8 mouse cellular contexts compared by ENCODE assay signal in the genomic region with DNA sequence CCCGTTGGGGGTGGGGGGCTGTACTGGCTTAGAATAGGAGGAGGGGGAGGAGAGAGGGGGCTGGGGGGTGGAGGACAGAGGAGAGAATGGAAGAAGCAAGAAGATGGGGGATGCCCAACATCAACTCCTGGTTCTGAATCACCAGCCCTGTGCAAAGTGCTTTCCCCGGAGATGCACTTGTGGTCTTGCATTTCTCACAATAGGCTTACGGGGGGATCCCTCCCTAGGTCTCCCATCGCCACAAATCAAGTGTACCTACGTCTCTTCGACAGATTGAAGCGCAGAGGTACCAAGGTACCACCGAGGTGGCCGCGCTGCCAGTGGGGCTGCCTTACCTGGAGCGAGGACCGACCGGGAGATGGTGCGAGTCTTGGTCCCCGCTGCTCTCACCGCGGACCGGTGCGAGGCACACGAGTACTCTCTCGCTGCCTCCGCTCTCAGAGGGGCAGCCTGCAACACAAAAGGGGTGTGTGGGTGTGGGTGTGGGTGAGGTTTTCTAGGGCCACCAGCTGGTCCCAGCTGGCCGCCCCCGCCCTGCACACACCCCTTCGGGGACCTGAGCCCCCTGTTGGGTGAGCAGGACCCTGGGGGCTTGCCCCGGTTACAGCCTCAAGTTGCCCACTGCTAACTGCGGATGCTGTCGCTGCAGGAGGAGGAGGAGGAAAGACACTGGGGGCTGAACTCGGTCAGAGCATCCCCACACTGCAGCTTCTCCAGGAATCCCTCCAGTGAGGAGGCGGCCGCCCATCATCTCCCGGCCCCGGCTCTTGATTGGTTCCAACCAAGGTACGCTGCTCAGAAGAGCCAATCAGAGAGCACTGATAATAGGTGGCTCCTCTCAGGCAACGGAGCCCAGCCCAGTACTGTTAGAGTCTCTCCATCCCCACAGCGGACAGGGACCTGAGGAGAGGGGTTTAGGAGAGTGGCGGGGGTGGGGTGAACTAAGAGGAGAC. TPM values are rescaled to one million over a fixed set of nuclear protein-coding genes. Genes with fewer than 3 reads are reported as not detected.
A peak's percentile ranks its signal among the peaks of the same experiment; 100 is the strongest.
DNase-seq lines count a peak whose midpoint lies in the region; ATAC-seq and TF ChIP-seq lines count a peak whose summit lies in the region.

A gene (minus strand): TSS at position 742 of the 953 bp plus-strand sequence.

- no peaks in the 10 kb centered on the region for H3K9me3 ChIP-seq in forebrain, embryonic 13.5 days (replicated peaks)
- H3K9me3 ChIP-seq in hindbrain, embryonic 11.5 days (ENCODE audit: control insufficient read depth, low read length) = no peaks in the 10 kb centered on the region
- no peaks in the 10 kb centered on the region for H3K9me3 ChIP-seq in midbrain, embryonic 11.5 days (ENCODE audit: control insufficient read depth, low read length)

- peak; percentile 98 for ATAC-seq in cerebellum, adult (ENCODE audit: insufficient number of reproducible peaks, low FRiP score, low TSS enrichment)
- peak; percentile 100 for ATAC-seq in forebrain, embryonic 13.5 days
- peak; percentile 99 for ATAC-seq in hindbrain, embryonic 11.5 days (ENCODE audit: low FRiP score)
- peak; percentile 99 for ATAC-seq in midbrain, embryonic 11.5 days (ENCODE audit: low FRiP score)
- ATAC-seq in activated CD4-positive, CD25-positive, alpha-beta regulatory T cell, adult 4 months = no peak

- no peak for TF ChIP-seq POLR2A in small intestine, adult 2 months (IDR thresholded peaks at IDR 0.05; ENCODE audit: low read depth, low read length)

- H3K27me3 ChIP-seq in forebrain, embryonic 13.5 days = no peaks in the 10 kb centered on the region; the same call in 1 of the 2 replicates
- no peaks in the 10 kb centered on the region for H3K27me3 ChIP-seq in hindbrain, embryonic 11.5 days (ENCODE audit: control insufficient read depth, insufficient read depth, low read length)
- H3K27me3 ChIP-seq in midbrain, embryonic 11.5 days (ENCODE audit: control insufficient read depth, insufficient read depth, low read length) = no peaks in the 10 kb centered on the region; the same call in 1 of the 2 replicates
- H3K27me3 ChIP-seq in small intestine, adult 2 months (ENCODE audit: control insufficient read depth, insufficient read depth, low read length) = peaks cover 5% of the 10 kb centered on the region; the same call in 1 of the 2 replicates

- TF ChIP-seq CTCF in small intestine, adult 2 months (IDR thresholded peaks at IDR 0.05; ENCODE audit: extremely low read depth, insufficient read length, insufficient replicate concordance, low read depth, low read length) = no peak

- intact Hi-C loops in left cerebral cortex, postnatal 25 days (cut with DNase I) = loop anchor here (1.0 to 5.0 kb wide), 5 partner anchors 46 to 487 kb away; no protein-coding TSS in a partner anchor

- H3K4me2 ChIP-seq in forebrain, embryonic 13.5 days = peak within 1 kb of the TSS; percentile 94
- peak within 1 kb of the TSS; percentile 96 for H3K4me2 ChIP-seq in hindbrain, embryonic 11.5 days (replicated peaks; ENCODE audit: low read depth, low read length)
- H3K4me2 ChIP-seq in midbrain, embryonic 11.5 days = peak within 1 kb of the TSS; percentile 73

- peaks cover 15% of the 10 kb centered on the region for H3K4me1 ChIP-seq in forebrain, embryonic 13.5 days
- no peaks in the 10 kb centered on the region for H3K4me1 ChIP-seq in hindbrain, embryonic 11.5 days (replicated peaks; ENCODE audit: control insufficient read depth, insufficient read depth, low read length)
- peaks cover 10% of the 10 kb centered on the region; the same call in 1 of the 2 replicates for H3K4me1 ChIP-seq in midbrain, embryonic 11.5 days (ENCODE audit: control insufficient read depth, insufficient read depth, low read length)
- no peaks in the 10 kb centered on the region; the same call in 1 of the 2 replicates for H3K4me1 ChIP-seq in small intestine, adult 2 months (ENCODE audit: control insufficient read depth, insufficient read depth, insufficient read length, low read length)

- H3K27ac ChIP-seq in forebrain, embryonic 13.5 days = peak within 1 kb of the TSS; percentile 88
- peak within 1 kb of the TSS; percentile 80 for H3K27ac ChIP-seq in hindbrain, embryonic 11.5 days (ENCODE audit: low read depth, low read length)
- H3K27ac ChIP-seq in midbrain, embryonic 11.5 days (ENCODE audit: low read depth, low read length) = peak within 1 kb of the TSS; percentile 17
- no peak within 1 kb of the TSS for H3K27ac ChIP-seq in small intestine, adult 2 months (ENCODE audit: insufficient read depth, low read depth, low read length)

- WGBS in forebrain, embryonic 13.5 days = under 1% methylated on average over 37 of the region's 37 CpGs
- WGBS in hindbrain, embryonic 11.5 days = 2% methylated on average over 32 of the region's 37 CpGs
- WGBS in midbrain, embryonic 11.5 days = under 1% methylated on average over 37 of the region's 37 CpGs
- WGBS in small intestine, adult 2 months = 5% methylated on average over 37 of the region's 37 CpGs

- peak within 1 kb of the TSS; percentile 76 for H3K4me3 ChIP-seq in forebrain, embryonic 13.5 days
- peak within 1 kb of the TSS; percentile 74 for H3K4me3 ChIP-seq in hindbrain, embryonic 11.5 days (ENCODE audit: low read depth, low read length)
- H3K4me3 ChIP-seq in midbrain, embryonic 11.5 days (ENCODE audit: low read depth, low read length) = peak within 1 kb of the TSS; percentile 47
- peak within 1 kb of the TSS; percentile 19; the same call in 1 of the 2 replicates for H3K4me3 ChIP-seq in small intestine, adult 2 months (ENCODE audit: low read depth, low read length)

- no peaks in the 10 kb centered on the region for H3K36me3 ChIP-seq in forebrain, embryonic 13.5 days (ENCODE audit: poor library complexity, severe bottlenecking)
- no peaks in the 10 kb centered on the region for H3K36me3 ChIP-seq in hindbrain, embryonic 11.5 days (ENCODE audit: control insufficient read depth, insufficient read depth, low read length)
- no peaks in the 10 kb centered on the region for H3K36me3 ChIP-seq in midbrain, embryonic 11.5 days (ENCODE audit: control insufficient read depth, insufficient read depth, low read length)
- no peaks in the 10 kb centered on the region for H3K36me3 ChIP-seq in small intestine, adult 2 months (ENCODE audit: control insufficient read depth, insufficient read depth, low read length)

- peak; percentile 60 for DNase-seq in WW6 (ENCODE audit: low read depth, low spot score)
- peak; percentile 82 for DNase-seq in hindbrain, embryonic 11.5 days (ENCODE audit: low spot score)
- peak; percentile 89 to 99 for DNase-seq in left cerebral cortex, postnatal 25 days (ENCODE audit: low spot score in 2 of 2)
- DNase-seq in midbrain, embryonic 11.5 days (ENCODE audit: low spot score, missing footprints) = peak; percentile 95

- H3K9ac ChIP-seq in forebrain, embryonic 13.5 days = peak within 1 kb of the TSS; percentile 82
- H3K9ac ChIP-seq in hindbrain, embryonic 11.5 days (ENCODE audit: low read depth, low read length) = peak within 1 kb of the TSS; percentile 84
- H3K9ac ChIP-seq in midbrain, embryonic 11.5 days (ENCODE audit: low read length) = peak within 1 kb of the TSS; percentile 66

RNA-seq across cellular contexts. Expression of the gene that starts here (rescaled TPM):
- polyA plus RNA-seq in forebrain, embryonic 13.5 days (2015; fragmentation: Nextera tagmentation; extraction: Ambion mirVana) = 45.9 and 51.3 TPM in 2 replicates
- 25.5 and 28.3 TPM in 2 replicates for polyA plus RNA-seq in hindbrain, embryonic 11.5 days (2014; fragmentation: Nextera tagmentation; extraction: Ambion mirVana)
- 1,000 to 10,000 TPM; 1,117 to 1,180 TPM for total RNA-seq in left cerebral cortex, postnatal 25 days (2021)
- polyA plus RNA-seq in midbrain, embryonic 11.5 days (2014; fragmentation: Nextera tagmentation; extraction: Ambion mirVana) = 18.8 and 21.5 TPM in 2 replicates
- polyA plus RNA-seq in small intestine, adult 2 months (2012; rRNA removed) = 0.46 and 0.67 TPM in 2 replicates
- polyA plus RNA-seq in activated CD4-positive, CD25-positive, alpha-beta regulatory T cell, adult 4 months (2017; shearing (Covaris generic)) = under 1 TPM in 1 of 2 experiments, not detected in 1; 0.12 TPM

Comparison
In these comparisons a context has a peak if more than half of its experiments do, and no peak if none do; other contexts are left out.
1. RNA of the gene that starts here (polyA plus RNA-seq): 45.9 to 51.3 TPM in forebrain, embryonic 13.5 days, 25.5 to 28.3 TPM in hindbrain, embryonic 11.5 days and 18.8 to 21.5 TPM in midbrain, embryonic 11.5 days; 0.46 to 0.67 TPM in small intestine, adult 2 months and 0.12 TPM in activated CD4-positive, CD25-positive, alpha-beta regulatory T cell, adult 4 months; every median in the first group is over 10 times any median in the second.
2. H3K4me3 ChIP-seq: peak in every context shown above with its lines; median percentile 76 in forebrain, embryonic 13.5 days; 74 in hindbrain, embryonic 11.5 days; 47 in midbrain, embryonic 11.5 days; 19 in small intestine, adult 2 months.
3. Peak in every context shown above with its lines, with median percentiles within 50 percentile points of each other: DNase-seq, H3K4me2 ChIP-seq and H3K9ac ChIP-seq.